Mouse (Mus musculus): Measurements from ENCODE around the gene Plekhs1. TPM values are rescaled to one million over a fixed set of nuclear protein-coding genes. Genes with fewer than 3 reads are reported as not detected.

Gene Plekhs1
- total and polyA plus RNA-seq, 3 experiments: 0.84 to 0.85 TPM; not detected in 1

DNA sequence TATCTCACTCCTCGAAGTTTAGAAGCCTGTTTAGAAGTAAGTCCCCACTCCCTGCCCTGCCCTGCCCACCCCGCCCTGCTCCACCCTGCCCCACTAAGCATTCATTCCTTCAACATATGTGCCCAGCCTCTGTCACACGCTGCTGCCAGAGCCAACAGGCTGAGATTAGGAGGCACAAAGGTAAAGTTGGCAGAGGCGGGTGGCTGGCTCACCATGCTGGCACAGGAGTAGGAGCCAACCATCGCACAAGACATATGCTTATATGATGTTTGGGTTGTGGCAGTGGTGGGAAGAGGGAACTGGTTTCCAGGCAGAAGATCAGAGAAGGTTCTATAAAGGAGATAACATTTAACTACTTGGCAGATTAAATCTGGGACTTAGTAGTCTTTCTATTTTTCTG lies 15.8 kb downstream of the Plekhs1 start:
- TF ChIP-seq CHD1 (IDR thresholded peaks at IDR 0.05; ENCODE audit: low read depth, low read length): no peak
- TF ChIP-seq SMC3 (IDR thresholded peaks at IDR 0.05; ENCODE audit: low read depth, low read length): no peak
- TF ChIP-seq MYB (IDR thresholded peaks at IDR 0.05; ENCODE audit: low read depth, low read length): no peak
- TF ChIP-seq MAX (IDR thresholded peaks at IDR 0.05; ENCODE audit: low read length): 0 out of 2 replicates have a peak, but pooled peaks have one; percentile 12
- no peak for TF ChIP-seq RCOR1 (IDR thresholded peaks at IDR 0.05; ENCODE audit: low read depth, low read length)
- TF ChIP-seq KAT2A (conservative IDR thresholded peaks at IDR 0.05; ENCODE audit: low read depth, low read length): no peak
- TF ChIP-seq ZNF384 (IDR thresholded peaks at IDR 0.05; ENCODE audit: low read depth, low read length): no peak

DNA sequence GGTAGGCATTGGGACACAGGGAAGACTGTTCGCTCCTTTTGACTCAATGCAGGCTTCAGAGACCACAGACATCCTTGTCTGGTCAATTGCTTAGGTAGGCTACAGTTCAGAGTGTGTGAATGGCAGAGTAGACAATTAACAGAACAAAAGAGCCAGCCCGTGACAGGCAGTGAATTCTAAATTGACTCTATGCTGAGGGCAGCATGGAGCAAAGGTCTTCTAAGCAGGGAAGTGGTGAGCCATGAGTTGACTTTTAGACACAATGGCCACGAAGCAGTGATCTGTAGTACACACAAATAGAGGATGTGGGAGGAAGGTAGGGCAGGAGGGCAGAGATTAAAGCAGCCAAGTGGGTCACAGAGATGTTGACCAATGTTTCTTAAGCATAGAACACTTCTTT lies 16.4 kb downstream of the Plekhs1 start:
- no peak for TF ChIP-seq CHD2 (IDR thresholded peaks at IDR 0.05; ENCODE audit: low read length)
- TF ChIP-seq KAT2A (conservative IDR thresholded peaks at IDR 0.05; ENCODE audit: low read depth, low read length): no peak
- TF ChIP-seq MAFK (IDR thresholded peaks at IDR 0.05; ENCODE audit: borderline replicate concordance, low read depth, low read length): no peak
- no peak for TF ChIP-seq MAX (IDR thresholded peaks at IDR 0.05; ENCODE audit: low read length)
- no peak for TF ChIP-seq ELF1 (IDR thresholded peaks at IDR 0.05; ENCODE audit: low read depth, low read length)
- no peak for TF ChIP-seq CHD1 (IDR thresholded peaks at IDR 0.05; ENCODE audit: low read depth, low read length)
- no peak for TF ChIP-seq POLR2AphosphoS5 (IDR thresholded peaks at IDR 0.05; ENCODE audit: borderline replicate concordance, low read depth, low read length)
- TF ChIP-seq HCFC1 (IDR thresholded peaks at IDR 0.05; ENCODE audit: low read depth, low read length): no peak
- no peaks in the 10 kb centered on the region for H3K79me2 ChIP-seq (ENCODE audit: control insufficient read depth, insufficient read depth, low read length, poor library complexity)
- no peak overlapping the region for H3K27ac ChIP-seq (ENCODE audit: control insufficient read depth, low read depth, low read length)
- peaks cover 16 to 24% of the 10 kb centered on the region in 2 experiments for H3K4me1 ChIP-seq (ENCODE audit: control insufficient read depth in 1 of 2, insufficient read depth in 2 of 2, low read length in 2 of 2)
- H3K27me3 ChIP-seq (ENCODE audit: control insufficient read depth in 1 of 2, insufficient read depth in 2 of 2, low read length in 2 of 2): no peaks in the 10 kb centered on the region
- H3K9me3 ChIP-seq (replicated peaks; ENCODE audit: insufficient read depth, low read length): no peaks in the 10 kb centered on the region
- no peak for DNase-seq (ENCODE audit: low read depth, low spot score)
- H3K4me3 ChIP-seq (ENCODE audit: control insufficient read depth in 1 of 2, insufficient read depth in 1 of 2, low read depth in 2 of 2, low read length in 2 of 2): no peak overlapping the region
- no peak overlapping the region for H3K9ac ChIP-seq (ENCODE audit: control insufficient read depth, low read depth, low read length, poor library complexity, severe bottlenecking)
- peaks cover 0 to 13% of the 10 kb centered on the region in 2 experiments; a peak in 2 of 4 replicates for H3K36me3 ChIP-seq (ENCODE audit: control insufficient read depth in 1 of 2, insufficient read depth in 2 of 2, low read length in 2 of 2)

More for the DNA sequence above, 15.8 kb downstream of the Plekhs1 start:
- H3K27me3 ChIP-seq (ENCODE audit: control insufficient read depth in 1 of 2, insufficient read depth in 2 of 2, low read length in 2 of 2): no peaks in the 10 kb centered on the region
- peaks cover 16 to 24% of the 10 kb centered on the region in 2 experiments for H3K4me1 ChIP-seq (ENCODE audit: control insufficient read depth in 1 of 2, insufficient read depth in 2 of 2, low read length in 2 of 2)
- no peak overlapping the region for H3K4me3 ChIP-seq (ENCODE audit: control insufficient read depth in 1 of 2, insufficient read depth in 1 of 2, low read depth in 2 of 2, low read length in 2 of 2)
- H3K79me2 ChIP-seq (ENCODE audit: control insufficient read depth, insufficient read depth, low read length, poor library complexity): no peaks in the 10 kb centered on the region
- no peak for DNase-seq (ENCODE audit: low read depth, low spot score)
- H3K9ac ChIP-seq (ENCODE audit: control insufficient read depth, low read depth, low read length, poor library complexity, severe bottlenecking): no peak overlapping the region
- H3K27ac ChIP-seq (ENCODE audit: control insufficient read depth, low read depth, low read length): no peak overlapping the region
- H3K36me3 ChIP-seq (ENCODE audit: control insufficient read depth in 1 of 2, insufficient read depth in 2 of 2, low read length in 2 of 2): peaks cover 0 to 13% of the 10 kb centered on the region in 2 experiments; a peak in 2 of 4 replicates
- no peaks in the 10 kb centered on the region for H3K9me3 ChIP-seq (replicated peaks; ENCODE audit: insufficient read depth, low read length)

DNA sequence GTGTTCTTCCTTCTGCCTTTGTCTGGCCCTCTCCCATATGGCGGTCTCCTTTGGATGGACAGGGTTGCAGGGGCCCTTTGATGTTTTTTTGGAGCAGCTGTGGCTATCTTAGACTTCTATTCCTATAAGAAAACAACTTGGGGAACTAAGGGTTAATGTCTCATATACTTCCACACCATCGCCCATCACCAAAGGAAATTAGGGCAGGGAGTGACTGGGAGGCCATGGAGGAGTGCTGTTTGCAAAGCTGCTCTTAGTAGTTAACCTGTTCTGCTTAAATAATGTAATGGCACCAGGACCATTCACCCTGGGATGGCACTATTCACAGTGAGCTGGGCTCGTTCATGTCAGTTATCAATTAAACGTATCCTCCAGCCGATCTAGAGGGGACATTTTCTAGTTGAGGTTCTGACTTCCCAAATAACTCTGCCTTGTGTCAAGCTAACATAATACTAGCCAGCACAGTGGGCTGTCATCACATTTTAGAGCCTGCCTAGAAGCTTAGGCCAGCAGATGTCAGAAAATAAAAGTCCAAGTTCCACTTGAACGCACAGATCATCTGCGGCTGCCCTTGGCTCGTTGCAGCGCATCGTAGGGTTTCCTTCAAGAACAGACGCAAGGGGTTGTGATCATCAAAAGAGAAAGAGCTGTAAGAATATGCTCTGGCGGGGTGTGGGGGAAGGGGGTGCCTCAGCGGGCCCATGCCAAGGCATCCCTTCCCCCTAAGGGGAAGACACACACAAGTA lies 23.4 kb downstream of the Plekhs1 start:
- no peaks in the 10 kb centered on the region for H3K79me2 ChIP-seq (ENCODE audit: control insufficient read depth, insufficient read depth, low read length, poor library complexity)
- H3K27ac ChIP-seq (ENCODE audit: control insufficient read depth, low read depth, low read length): no peak overlapping the region
- H3K9ac ChIP-seq (ENCODE audit: control insufficient read depth, low read depth, low read length, poor library complexity, severe bottlenecking): no peak overlapping the region
- H3K4me3 ChIP-seq (ENCODE audit: control insufficient read depth in 1 of 2, insufficient read depth in 1 of 2, low read depth in 2 of 2, low read length in 2 of 2): no peak overlapping the region
- no peaks in the 10 kb centered on the region for H3K27me3 ChIP-seq (ENCODE audit: control insufficient read depth in 1 of 2, insufficient read depth in 2 of 2, low read length in 2 of 2)
- DNase-seq (ENCODE audit: low read depth, low spot score): no peak
- H3K36me3 ChIP-seq (ENCODE audit: control insufficient read depth in 1 of 2, insufficient read depth in 2 of 2, low read length in 2 of 2): peaks cover 0 to 16% of the 10 kb centered on the region in 2 experiments; a peak in 2 of 4 replicates
- H3K9me3 ChIP-seq (replicated peaks; ENCODE audit: insufficient read depth, low read length): no peaks in the 10 kb centered on the region
- H3K4me1 ChIP-seq (ENCODE audit: control insufficient read depth in 1 of 2, insufficient read depth in 2 of 2, low read length in 2 of 2): peaks cover 8 to 27% of the 10 kb centered on the region in 2 experiments
- TF ChIP-seq MEF2A (IDR thresholded peaks at IDR 0.05; ENCODE audit: extremely low read depth, insufficient replicate concordance, low read depth, low read length, poor library complexity, severe bottlenecking) (no peak), MYB (IDR thresholded peaks at IDR 0.05; ENCODE audit: low read depth, low read length) (no peak), BHLHE40 (IDR thresholded peaks at IDR 0.05; ENCODE audit: borderline replicate concordance, low read depth, low read length) (no peak), USF2 (IDR thresholded peaks at IDR 0.05; ENCODE audit: borderline replicate concordance in 1 of 2, insufficient read depth in 1 of 2, low read depth in 1 of 2, low read length in 2 of 2) (no peak), MAFK (IDR thresholded peaks at IDR 0.05; ENCODE audit: borderline replicate concordance, low read depth, low read length) (no peak), NELFE (IDR thresholded peaks at IDR 0.05; ENCODE audit: low read depth, low read length) (no peak), TCF12 (IDR thresholded peaks at IDR 0.05; ENCODE audit: low read depth, low read length) (no peak), GABPA (IDR thresholded peaks at IDR 0.05; ENCODE audit: low read depth, low read length) (no peak), EP300 (IDR thresholded peaks at IDR 0.05; ENCODE audit: low read depth in 1 of 2, low read length in 2 of 2) (no peak), POLR2A (IDR thresholded peaks at IDR 0.05; ENCODE audit: control insufficient read depth in 1 of 2, insufficient read depth in 1 of 2, low read depth in 1 of 2, low read length in 2 of 2, poor library complexity in 1 of 2) (no peak), CTCF (IDR thresholded peaks at IDR 0.05 in 2 of 3, conservative IDR thresholded peaks at IDR 0.05 in 1 of 3; ENCODE audit: control insufficient read depth in 1 of 3, insufficient read depth in 1 of 3, low read depth in 2 of 3, low read length in 3 of 3, poor library complexity in 1 of 3, severe bottlenecking in 1 of 3) (no peak), MYC (IDR thresholded peaks at IDR 0.05; ENCODE audit: low read depth, low read length) (no peak), MAX (IDR thresholded peaks at IDR 0.05; ENCODE audit: low read length) (no peak), TAL1 (IDR thresholded peaks at IDR 0.05; ENCODE audit: low read length) (no peak), POLR2AphosphoS2 (IDR thresholded peaks at IDR 0.05; ENCODE audit: low read length) (no peak)
